Mouse (Mus musculus): ENCODE measurements around the gene Glo1.

DNA sequence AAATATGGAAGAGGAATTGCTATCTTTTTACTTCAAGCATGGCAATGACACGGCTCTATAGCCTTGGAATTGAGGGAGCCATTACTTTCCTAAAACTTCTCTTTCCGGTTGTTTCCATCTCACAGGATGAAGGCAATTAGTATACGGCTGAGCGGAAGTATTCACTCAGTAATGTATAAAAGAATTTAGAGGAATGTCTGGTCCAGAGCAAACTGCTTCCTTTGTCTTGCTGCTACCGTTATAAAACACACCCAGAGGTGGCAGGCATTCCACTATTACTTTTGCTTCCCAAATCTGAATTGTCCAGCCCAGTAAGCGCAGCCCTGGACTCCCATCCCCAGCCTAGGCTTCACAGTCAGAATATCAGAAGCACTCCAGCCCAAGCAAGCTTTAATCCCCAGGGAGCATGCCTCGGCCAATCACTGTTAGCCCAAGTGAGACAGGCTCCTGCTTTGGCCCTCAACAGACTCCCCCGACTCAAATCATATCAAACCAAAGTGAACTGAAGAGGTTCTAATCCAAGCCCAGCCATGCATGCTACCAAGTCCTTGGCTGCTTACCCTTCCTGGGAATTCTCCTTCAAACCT is 18.7 kb downstream of the Glo1 start:
- TF ChIP-seq CTCF (IDR thresholded peaks at IDR 0.05) (no peak), EP300 (IDR thresholded peaks at IDR 0.05) (no peak)
